Mouse (Mus musculus) right cerebral cortex, postnatal 14 days (tissue): ENCODE measurements around the gene Tnfsf12.
"Not testable (repeated sequence)": the region's sequence is repeated elsewhere in the genome, so short reads cannot be mapped to it uniquely, and the experiment has no call there.

Source experiments
- DNase-seq: peaks from one replicate; pipeline ENCODE4 v3.0.0; 2022

Gene Tnfsf12

GRCm38 (mm10) chr11:69703814-69704612, 8.4 kb upstream of the Tnfsf12 start:
- no peak for DNase-seq

DNA sequence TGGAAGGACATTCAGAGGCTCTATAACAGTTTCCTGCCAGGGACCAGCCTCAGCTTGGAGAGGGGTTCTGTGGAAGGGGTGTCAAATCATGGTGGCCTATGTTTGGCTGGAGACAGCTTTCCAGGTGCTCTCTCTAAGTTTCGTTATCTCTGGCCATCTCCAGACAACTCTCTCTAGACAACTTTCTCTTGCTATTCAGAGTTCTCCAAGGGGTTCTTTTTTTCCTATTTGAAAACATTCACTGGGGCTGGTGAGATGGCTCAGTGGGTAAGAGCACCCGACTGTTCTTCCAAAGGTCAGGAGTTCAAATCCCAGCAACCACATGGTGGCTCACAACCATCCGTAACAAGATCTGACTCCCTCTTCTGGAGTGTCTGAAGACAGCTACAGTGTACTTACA, 7.7 kb upstream of the Tnfsf12 start:
- not testable (repeated sequence) for DNase-seq

GRCm38 (mm10) chr11:69702886-69703285, 7.2 kb upstream of the Tnfsf12 start:
- DNase-seq, result not testable (repeated sequence)

DNA sequence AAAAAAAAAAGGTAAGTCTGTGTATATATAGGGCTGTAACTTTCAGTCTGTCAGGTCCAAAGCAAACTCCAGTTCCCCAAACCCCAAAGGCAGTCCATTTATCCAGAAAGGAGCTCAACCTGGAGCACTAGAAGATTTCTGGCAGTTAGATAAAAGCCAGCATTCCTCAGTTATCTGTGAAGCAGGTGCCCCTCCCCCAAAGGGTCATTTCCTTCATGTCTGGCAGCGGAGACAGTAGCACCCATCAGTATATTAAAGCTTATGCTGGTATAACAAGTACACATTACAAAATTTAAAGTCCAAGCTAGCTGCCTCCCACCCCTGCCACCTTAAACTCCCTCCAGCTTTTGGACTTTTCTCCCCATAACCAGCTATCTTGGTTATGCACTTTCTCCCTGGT, 3.9 kb upstream of the Tnfsf12 start:
- no peak for DNase-seq

DNA sequence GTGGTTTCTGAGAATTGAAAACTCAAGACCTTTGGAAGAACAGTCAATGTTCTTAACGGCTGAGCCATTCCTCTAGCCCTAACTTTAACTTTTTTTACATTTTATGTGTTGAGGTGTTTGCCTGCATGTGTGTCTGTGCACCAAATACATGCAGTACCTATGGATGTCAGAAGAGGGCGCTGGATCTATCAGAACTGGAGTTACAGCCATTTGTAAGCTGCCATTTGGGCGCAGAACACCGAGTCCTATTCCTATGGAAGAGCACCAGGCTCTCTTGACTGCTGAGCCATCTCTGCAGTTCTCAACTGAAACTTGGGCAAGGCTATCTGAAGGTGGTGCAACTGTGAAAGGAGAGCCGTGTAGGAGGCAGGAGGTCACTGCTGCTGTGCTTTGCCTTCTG, 2.9 kb upstream of the Tnfsf12 start:
- DNase-seq, result no peak

DNA sequence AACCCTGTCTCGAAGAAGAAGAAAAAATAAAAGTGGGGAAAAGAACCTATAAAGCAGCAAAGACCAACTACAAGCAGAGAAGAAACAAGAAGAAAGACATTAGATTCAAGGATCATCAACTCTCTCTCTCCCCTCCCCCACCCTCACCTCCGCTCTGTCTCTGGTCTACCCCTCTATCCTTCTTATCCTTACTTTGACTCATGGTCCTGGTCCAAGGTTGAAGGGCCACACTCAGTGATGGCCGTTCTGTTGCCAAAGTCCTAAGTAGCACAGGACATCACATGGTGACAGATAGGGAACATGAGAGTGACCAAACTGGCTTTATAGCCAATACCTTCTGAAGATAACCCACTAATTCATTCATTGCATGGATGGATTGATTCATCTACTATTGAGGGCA, 1.7 kb upstream of the Tnfsf12 start:
- no peak for DNase-seq

DNA sequence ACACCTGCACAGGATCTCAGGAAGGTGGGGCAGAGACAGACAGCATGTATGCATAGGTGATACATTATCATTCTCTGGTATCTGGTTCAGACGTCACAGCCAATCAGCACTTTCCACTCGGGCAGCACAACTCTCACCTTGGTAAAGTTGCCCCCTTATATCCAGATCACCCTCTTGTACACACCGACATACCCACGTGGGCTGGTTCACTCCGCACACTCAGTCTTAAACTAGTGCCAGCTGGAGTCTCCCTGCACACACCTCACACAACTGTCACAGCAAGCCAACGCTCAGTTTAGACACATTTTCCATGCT, 646 bp downstream of the Tnfsf12 start:
- no peak for DNase-seq

DNA sequence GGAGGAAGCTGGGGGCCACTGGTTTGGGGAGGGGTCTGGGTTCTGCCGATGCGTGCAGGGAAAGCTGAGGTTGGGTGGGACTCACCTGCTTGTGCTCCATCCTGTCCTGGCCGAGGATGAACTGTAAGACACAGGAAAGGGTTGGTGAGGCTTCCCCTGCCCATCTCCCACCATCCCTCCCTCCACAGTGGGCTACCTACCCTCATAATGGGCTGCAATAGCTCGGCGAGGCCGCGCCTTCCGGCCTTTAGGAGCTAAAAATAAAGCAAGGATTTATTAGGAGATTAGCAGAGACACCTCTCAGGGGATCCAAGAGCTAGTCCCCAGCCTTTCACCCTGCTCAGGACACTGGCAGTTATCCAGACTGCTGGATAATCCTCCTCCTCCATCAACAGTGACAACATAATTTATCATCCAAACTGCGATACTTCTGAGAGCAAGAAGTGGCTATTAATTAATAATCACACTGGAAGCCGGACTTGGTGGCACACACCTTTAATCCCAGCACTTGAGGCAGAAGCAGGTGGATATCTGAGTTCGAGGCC, 2.2 kb downstream of the Tnfsf12 start:
- DNase-seq, result no peak

DNA sequence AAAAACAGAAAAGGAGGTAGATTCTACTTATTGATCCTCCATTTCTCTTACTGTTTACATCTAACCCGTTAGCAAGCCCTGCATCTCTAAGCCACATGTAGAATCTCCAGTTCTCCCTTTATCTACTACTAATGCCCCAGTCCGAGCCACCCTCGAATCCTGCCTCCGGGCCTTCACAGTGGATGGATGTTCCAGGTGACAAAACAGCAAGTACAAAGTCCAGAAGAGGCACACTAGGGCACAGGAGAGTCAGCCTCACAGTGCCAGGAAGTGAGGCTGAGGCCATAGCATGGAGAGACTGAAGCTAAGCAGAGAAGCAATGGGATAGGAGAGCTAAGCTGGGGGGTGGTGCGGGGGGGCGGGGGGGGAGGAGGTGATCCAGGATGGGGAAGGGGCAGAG, 2.8 kb downstream of the Tnfsf12 start:
- no peak for DNase-seq

DNA sequence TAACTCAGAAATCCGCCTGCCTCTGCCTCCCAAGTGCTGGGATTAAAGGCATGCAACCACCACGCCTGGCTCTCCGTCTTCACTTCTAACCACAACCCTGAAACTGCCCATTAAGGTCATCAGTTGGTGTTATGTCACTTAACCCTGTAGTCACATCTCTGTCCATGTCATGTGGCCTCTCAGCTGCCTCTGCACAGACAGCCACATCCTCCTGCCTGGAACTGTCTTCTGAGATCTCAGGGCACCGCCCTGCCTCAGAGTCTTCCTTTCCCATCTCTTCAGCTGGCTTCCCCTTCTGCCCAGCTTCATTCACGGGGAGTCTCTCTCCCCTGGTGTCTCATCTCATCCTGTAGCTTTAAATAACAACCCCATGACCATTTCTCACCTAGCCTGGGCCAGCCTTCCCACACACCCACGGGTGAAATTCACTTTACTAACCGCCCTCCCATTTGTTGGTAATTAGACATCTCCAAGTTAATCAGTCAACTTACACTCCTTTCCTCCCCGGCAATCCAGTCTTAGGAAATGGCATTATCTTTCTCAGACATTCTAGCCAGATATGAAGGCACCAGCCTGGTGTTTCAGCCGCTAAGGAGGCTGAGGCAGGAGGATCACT, 3.3 kb downstream of the Tnfsf12 start:
- DNase-seq, result no peak

GRCm38 (mm10) chr11:69689891-69690290, 5.8 kb downstream of the Tnfsf12 start:
- no peak for DNase-seq

DNA sequence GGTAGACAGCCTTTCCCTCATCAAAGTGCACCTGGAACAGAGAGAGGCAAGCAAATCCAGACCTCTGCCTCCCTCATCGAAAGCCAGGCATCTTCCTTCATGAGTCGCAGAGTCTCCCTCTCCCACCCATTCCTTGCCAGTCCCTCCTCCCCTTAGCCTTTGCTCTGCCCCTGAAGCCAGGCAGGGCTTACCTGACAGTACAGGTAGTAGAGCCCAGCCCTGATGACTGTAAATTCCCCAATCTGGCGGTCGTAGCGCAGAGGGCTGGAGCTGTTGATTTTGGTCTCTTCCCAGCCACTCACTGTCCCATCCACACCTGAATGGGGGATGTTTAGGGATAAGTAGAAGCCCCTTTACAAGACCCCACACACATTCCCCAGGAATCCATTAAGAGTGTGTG, 8.6 kb downstream of the Tnfsf12 start:
- DNase-seq, result no peak

DNA sequence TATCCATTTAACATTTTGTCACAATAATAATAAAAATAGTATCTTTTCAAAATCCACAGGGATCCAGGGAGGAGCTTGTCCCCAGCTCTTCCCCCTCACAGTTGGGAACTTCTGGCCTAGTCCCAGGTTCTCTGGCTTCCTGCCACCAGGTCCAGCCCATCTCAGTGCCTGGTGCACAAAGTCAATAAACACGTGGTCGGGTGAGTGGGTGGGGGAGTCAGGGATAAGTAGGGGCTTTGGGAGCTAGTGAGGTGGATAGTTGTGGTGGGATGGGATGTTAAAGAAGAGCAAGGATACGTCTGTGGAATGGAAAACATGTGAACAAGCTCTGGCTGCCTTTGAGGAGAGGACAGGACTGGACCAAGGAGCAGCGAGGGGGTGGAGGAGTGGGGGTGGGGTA, 9.3 kb downstream of the Tnfsf12 start:
- no peak for DNase-seq

DNA sequence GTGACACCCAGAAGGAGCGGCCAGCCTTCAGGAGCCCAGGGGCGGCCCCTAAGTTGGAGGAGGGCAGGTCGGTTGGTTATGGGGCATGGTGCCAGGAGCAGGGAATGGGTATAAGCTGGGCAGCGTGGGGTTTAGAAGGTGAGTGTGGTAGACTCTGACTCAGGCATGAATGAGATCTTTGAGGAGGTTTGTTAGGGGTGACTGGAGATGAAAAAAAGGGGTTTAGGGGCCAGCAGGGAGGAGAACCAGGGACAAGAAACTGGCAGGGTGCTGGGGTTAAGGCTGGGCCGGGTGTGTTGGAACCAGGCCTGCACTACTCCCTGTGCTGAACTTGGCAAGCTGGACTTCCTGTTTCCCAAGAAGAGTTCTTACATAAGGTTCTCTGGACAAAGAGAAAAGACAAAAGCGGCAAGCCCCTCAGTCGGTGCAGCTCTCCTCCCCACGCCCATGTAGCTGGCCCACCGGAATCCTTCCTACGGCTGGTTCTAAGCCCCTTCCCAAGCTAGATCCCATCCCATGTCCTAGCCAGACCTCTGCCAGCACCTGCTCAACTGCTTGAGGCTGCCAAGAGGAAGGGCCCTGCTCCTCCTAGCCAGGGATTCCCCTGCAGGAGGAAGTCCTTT, 10.0 kb downstream of the Tnfsf12 start, which contains the start of gene Tnfsf13:
TSS of gene Tnfsf13 (minus strand) at position 259 of the 623 bp plus-strand sequence.
- no peak for DNase-seq

GRCm38 (mm10) chr11:69684936-69685335, 10.7 kb downstream of the Tnfsf12 start:
- no peak for DNase-seq

DNA sequence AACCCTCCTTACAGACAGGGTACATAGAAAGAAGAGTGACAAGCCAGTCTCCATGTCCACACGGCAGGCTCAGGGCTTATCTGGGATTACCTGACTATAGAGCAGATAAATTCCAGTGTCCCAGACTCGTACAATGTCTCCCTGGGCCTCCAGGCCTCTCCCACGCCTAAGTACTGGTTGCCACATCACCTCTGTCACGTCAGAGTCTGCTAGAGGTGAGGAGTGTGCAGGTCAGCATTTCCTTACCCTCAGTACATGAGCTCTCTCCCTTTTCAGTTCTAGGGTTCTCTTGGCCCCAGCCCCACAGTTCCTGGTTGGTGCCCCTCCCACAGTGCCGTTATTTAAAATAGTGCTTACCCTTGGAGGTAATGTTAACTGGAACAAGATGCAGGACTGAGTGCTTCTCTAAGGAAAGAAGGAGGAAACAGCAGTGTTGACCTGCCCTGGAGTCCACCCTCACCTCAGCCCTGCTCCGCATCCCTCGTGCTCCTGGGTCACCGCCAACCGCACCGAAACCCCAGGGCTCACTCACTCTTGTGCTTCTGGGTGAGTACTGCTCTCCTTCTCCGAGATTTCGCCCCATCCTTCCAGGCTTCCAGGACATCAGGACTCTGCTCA, 11.4 kb downstream of the Tnfsf12 start:
- DNase-seq, result no peak

DNA sequence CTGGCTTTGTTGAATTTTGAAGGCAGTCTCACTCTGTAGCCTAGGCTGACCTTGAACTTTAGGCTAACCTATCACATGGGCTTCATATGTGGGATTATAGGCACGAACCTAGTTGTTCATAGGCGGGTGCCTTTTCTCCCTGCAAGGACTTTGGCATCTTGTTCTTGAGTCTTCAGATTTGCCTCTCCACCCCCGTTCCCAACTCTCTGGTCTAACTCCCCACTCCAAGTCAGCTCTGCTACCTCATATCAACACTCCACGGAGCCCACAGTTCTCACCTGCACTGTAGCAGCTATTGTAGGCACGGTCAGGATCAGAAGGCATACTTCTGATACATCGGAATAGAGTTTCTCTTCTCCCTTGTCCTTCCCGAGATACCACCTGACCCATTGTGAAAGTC, 12.1 kb downstream of the Tnfsf12 start:
- no peak for DNase-seq

GRCm38 (mm10) chr11:69682840-69683533, 12.7 kb downstream of the Tnfsf12 start:
- DNase-seq, result peak; percentile 89

- no peak for DNase-seq
Observed at GRCm38 (mm10) chr11:69682209-69682839, 13.3 kb downstream of the Tnfsf12 start.

DNA sequence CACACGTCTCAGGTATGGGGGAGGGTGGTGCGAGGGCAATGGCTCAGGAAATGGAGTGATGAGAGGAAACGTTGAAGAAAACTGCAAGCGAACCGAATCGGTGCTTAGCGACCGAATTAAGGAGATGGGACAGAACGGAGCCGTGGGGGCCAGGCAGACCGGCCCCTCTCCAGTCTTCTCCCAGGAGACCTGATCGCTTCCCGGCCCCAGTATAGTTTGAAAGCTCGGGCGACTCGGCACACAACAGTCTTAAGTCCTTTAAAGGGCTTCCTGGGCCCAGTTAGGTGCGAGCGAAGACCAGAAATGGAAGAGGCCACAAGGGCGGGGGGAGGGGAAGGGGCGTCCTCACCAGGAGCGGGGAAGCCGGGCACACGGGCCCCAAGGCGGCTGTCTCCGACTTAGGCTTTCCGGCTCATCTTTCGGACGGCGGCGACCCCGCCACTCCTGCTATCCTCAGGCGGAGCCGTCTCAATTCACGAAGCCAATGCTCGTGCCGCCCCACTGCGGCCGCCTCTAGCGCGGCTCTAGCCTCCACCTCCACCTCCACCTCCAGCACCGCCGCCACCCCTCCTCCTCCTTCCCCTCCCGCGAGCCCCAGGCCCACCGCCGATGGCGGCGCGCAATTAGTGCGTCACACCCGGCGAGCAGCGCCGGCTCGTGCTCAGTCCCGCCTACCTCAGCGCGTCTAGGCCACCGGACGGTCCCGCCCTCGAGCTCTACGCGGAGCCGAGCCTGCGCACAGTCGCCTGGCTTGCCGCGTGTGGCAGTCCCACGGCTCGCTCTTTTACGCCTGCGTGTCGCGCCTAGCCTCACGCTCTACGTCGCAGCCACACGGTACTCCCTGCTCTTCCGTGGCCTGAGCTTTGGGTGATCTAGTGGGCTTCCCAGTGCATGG, 14.1 kb downstream of the Tnfsf12 start, which contains the start of gene Senp3:
TSS of gene Senp3 (minus strand) at position 771 of the 895 bp plus-strand sequence.
- DNase-seq, result peak; percentile 98
